Mouse (Mus musculus): ENCODE results near the gene Prcc. TPM values are rescaled to one million over a fixed set of nuclear protein-coding genes. Genes with fewer than 3 reads are reported as not detected.

Gene Prcc
- 54.7 to 61.5 TPM (median 57.6 TPM) in 4 replicates for total RNA-seq (2023; ENCODE audit: inconsistent age)

GRCm38 (mm10) chr3:87885281-87886003, at the start of gene Prcc:
Prcc (minus strand) TSS chr3:87885608.

GRCm38 (mm10) chr3:87930078-87930795, 44.8 kb upstream of the Prcc start, which contains the start of the genes Isg20l2 and Rrnad1:
Isg20l2 (plus strand) TSS chr3:87930314.
Rrnad1 (minus strand) TSS chr3:87930717.

GRCm38 (mm10) chr3:87919336-87920108, 34.1 kb upstream of the Prcc start, which contains the start of gene Mrpl24:
Mrpl24 (plus strand) TSS chr3:87919506.

GRCm38 (mm10) chr3:87905880-87906485, 20.6 kb upstream of the Prcc start, which contains the start of gene Hdgf:
Hdgf (plus strand) TSS chr3:87906321.

GRCm38 (mm10) chr3:87846650-87847110, 38.7 kb downstream of the Prcc start, which contains the start of gene Sh2d2a:
Sh2d2a (plus strand) TSS chr3:87846755.

GRCm38 (mm10) chr3:87824206-87824605, 61.2 kb downstream of the Prcc start, which contains the start of gene Pear1:
Pear1 (minus strand) TSS chr3:87824306.

Other genes starting within 250 kb of the Prcc start
- gene Lrrc71, start 137.0 kb downstream of the Prcc start, total RNA-seq (2023; ENCODE audit: inconsistent age) = 0.26 to 1.7 TPM (median 0.80 TPM) in 3 of 4 replicates, not detected in the other
- not detected in 4 replicates for gene Ntrk1, start 90.4 kb downstream of the Prcc start, total RNA-seq (2023; ENCODE audit: inconsistent age)
- 0.09 TPM in 1 of 4 replicates, not detected in the others for gene Insrr, start 88.7 kb downstream of the Prcc start, total RNA-seq (2023; ENCODE audit: inconsistent age)
- 16.6 to 23.2 TPM (median 22.4 TPM) in 4 replicates for gene Pear1, start 61.3 kb downstream of the Prcc start, total RNA-seq (2023; ENCODE audit: inconsistent age)
- gene Sh2d2a, start 38.9 kb downstream of the Prcc start, total RNA-seq (2023; ENCODE audit: inconsistent age) = 27.4 to 31.3 TPM (median 29.4 TPM) in 4 replicates
- 77.9 to 83.0 TPM (median 79.1 TPM) in 4 replicates for gene Hdgf, start 20.7 kb upstream of the Prcc start, total RNA-seq (2023; ENCODE audit: inconsistent age)
- gene Mrpl24, start 33.9 kb upstream of the Prcc start, total RNA-seq (2023; ENCODE audit: inconsistent age) = 126 to 163 TPM (median 139 TPM) in 4 replicates
- gene Isg20l2, start 44.7 kb upstream of the Prcc start, total RNA-seq (2023; ENCODE audit: inconsistent age) = 64.0 to 71.6 TPM (median 66.1 TPM) in 4 replicates
- 29.4 to 38.4 TPM (median 34.5 TPM) in 4 replicates for gene Rrnad1, start 45.1 kb upstream of the Prcc start, total RNA-seq (2023; ENCODE audit: inconsistent age)
- gene Crabp2, start 63.1 kb upstream of the Prcc start, total RNA-seq (2023; ENCODE audit: inconsistent age) = 0.78 to 2.5 TPM (median 1.4 TPM) in 4 replicates
- not detected in 4 replicates for gene Nes, start 85.5 kb upstream of the Prcc start, total RNA-seq (2023; ENCODE audit: inconsistent age)
- not detected in 4 replicates for gene Bcan, start 114.6 kb upstream of the Prcc start, total RNA-seq (2023; ENCODE audit: inconsistent age)
- gene Hapln2, start 142.0 kb upstream of the Prcc start, total RNA-seq (2023; ENCODE audit: inconsistent age) = not detected in 4 replicates
- 13.7 to 20.9 TPM (median 16.4 TPM) in 4 replicates for gene Gpatch4, start 157.5 kb upstream of the Prcc start, total RNA-seq (2023; ENCODE audit: inconsistent age)
- gene Naxe, start 172.9 kb upstream of the Prcc start, total RNA-seq (2023; ENCODE audit: inconsistent age) = 27.1 to 33.9 TPM (median 32.0 TPM) in 4 replicates
- not detected in 4 replicates for gene Ttc24, start 192.7 kb upstream of the Prcc start, total RNA-seq (2023; ENCODE audit: inconsistent age)
- 0.42 to 1.5 TPM (median 0.56 TPM) in 4 replicates for gene Iqgap3, start 196.4 kb upstream of the Prcc start, total RNA-seq (2023; ENCODE audit: inconsistent age)

All from B cell, adult (primary cell).